Mouse (Mus musculus) retina, postnatal 1 day (tissue): ENCODE results near the gene Tbc1d21.

Source experiments
- DNase-seq: peaks from one replicate; pipeline ENCODE4 v3.0.0-alpha.2; 2012

Tbc1d21 gene

GRCm38 (mm10) chr9:58336650-58337281, 33.5 kb downstream of the Tbc1d21 start:
- DNase-seq = no peak

- DNase-seq = peak; percentile 59
These were observed 39.0 kb downstream of the Tbc1d21 start for GRCm38 (mm10) chr9:58331276-58331675.

DNA sequence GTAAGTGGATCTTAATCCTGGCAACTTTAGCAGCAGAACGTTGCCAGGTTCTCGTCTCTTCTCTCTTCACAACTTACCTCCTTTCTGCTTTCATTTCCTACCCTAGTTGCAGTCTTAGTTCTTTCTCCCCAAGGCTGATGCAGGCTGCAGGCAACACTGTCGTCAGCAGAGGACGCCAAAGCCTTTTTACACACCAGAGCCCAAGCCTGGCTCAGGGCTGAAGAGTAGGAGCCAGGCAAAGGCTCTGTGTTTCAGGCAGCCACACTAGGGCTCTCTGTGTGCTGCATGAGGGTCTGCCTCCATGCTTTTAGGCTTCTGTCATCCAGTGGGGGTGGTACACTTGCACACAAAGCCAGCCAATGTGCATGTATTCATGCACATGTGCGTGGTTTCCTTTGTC, 40.0 kb downstream of the Tbc1d21 start:
- peak; percentile 76 for DNase-seq

GRCm38 (mm10) chr9:58327382-58327781, 42.9 kb downstream of the Tbc1d21 start:
- no peak for DNase-seq

GRCm38 (mm10) chr9:58326477-58327180, 43.6 kb downstream of the Tbc1d21 start:
- DNase-seq = no peak

GRCm38 (mm10) chr9:58321681-58322080, 48.6 kb downstream of the Tbc1d21 start:
- no peak for DNase-seq

DNA sequence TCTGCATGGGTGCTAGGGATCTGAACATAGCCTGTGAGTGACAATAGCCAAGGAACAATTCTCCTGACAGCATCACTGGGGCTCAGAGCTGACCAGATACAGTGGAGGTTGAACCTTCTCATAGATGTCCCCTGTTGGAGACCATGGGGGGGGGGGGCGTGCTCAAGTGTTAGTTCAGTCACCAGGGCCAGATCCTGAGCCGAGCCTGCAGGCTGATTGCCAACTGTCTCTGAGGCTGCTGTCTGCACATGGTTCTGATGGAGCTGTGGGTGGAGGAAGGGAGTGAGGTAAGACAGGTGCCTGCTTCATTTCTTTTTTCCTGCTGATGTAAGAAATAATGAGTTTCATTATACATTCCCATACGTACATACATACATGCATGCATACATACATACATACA, 51.9 kb downstream of the Tbc1d21 start:
- DNase-seq = no peak

- DNase-seq = no peak
These were observed 52.9 kb downstream of the Tbc1d21 start for GRCm38 (mm10) chr9:58317381-58317780.

DNA sequence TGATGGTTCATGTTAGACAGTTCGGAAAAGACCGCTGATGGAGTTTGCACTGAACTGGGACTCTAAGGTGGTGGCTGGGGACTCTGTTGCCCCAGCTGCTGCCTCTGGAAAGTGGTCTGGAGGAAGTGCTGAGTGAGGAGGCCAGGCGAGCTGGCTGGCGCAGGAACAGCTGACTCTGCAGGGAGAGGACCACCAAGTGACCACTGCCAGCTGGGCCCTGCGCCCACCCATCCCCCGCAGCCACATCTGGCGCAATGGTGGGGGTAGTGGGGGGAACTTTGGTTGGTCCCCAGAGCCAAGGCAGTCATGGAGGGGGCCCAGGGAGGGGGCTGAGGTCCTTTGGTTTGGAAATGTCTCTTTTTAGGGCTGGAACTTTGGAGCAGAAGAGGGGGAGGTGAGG, 53.5 kb downstream of the Tbc1d21 start:
- no peak for DNase-seq

DNA sequence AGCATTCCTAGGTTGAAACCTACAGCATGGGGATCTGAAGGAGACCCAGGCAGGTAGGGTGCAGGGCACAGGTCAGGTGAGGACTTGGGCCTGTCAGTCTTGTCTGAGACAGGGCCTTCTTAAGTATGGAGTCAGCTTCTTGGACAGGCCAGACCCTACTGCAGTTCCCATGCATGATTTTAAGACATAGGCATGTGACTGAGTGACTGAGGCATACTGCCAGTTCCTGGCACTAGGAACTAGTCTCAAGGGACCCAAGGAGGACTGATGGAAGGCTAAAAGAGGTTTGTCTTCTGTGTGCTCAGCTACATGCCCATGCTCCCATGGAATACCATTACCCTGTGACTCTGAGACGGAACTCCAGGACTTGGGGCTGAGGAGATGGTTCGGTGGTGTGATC, 54.4 kb downstream of the Tbc1d21 start:
- no peak for DNase-seq

DNA sequence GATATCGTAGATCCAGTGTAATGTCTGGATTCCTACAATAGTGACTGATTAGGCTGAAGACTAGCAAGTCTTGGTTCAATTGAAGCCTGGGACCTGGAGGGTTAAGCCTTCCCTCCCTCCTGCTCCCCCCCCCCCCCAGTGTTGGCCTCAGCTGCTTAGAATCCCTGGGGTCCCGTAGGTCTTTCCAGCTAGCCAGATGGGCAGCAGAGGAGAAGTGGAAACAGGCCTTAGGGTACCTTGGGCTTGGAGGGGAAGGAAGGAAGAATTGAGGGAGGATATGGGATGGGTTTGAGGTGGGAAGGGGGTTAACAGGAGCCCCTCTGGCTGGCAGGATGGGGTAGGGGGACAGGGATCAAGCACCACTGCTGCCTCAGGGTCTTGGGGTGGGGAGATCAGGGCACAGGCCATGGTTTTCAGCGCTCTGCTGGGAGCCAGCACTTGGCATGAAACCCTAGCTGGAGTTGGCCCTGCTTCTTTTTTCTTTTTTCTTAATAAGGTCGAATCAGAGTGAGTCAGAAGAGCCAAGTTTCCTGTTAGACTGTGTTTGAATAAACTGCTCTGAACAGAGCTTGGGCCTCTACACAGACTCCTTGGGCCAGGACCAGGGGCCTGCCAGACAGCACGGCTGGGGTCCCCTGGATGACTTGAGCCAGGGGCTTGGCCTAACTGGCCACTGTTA, 55.4 kb downstream of the Tbc1d21 start:
- DNase-seq = peak; percentile 47

DNA sequence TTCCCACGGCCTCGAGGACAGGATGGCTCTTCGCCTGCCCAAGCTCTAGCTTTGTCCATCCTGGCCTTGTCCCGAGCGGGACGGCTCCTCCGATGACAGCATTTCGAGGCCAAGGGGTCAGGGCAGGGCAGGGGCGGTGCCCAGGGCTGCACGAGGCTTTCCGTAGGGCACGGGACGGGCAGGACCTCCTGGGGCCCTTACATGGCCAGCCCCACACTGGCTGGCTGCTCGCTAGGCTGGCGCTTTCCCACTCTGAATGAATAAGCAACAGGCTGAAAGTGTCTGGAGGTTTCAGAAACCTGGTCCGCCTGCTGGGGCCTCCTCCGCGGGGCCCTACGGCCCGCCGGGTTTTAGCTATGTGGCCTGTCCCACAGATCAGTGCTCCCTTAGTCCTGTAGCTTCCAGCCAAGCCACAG, 57.3 kb downstream of the Tbc1d21 start, which contains the start of gene Loxl1:
Loxl1 (minus strand) TSS at position 243 of the 416 bp plus-strand sequence.
- DNase-seq = peak; percentile 61

GRCm38 (mm10) chr9:58312196-58312943, 57.9 kb downstream of the Tbc1d21 start:
- DNase-seq = peak; percentile 44

DNA sequence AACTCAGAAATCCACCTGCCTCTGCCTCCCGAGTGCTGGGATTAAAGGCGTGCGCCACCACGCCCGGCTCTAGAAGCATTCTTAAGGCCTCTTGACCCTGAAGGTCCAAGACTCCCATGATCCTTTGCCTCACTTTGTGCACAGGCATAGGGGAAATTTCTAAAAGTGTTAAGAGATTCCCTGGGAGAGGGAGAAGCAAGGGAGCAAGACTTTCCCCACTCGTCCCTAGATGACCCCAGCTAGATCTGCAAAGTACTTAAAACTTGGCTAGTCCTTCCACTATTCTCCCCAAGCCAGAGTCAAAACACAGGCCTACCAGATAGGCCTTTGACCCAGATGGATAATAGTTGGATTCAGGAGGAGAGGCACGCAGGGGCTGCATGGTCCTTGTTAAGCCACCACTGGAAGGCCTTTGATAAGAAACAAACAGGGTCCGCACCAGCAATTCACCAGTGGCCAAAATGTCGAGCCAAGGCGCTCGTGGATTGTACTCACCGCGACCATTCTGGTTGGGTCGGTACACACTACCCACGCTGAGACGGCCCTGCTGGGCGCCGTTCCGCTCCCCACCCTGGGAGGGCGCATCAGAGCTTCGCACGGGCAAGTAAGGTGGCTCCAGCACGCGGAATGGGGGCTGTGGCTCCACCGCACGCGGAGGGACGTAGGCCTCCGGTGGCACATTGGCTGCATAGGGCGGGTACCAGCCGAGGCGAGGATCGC, 58.9 kb downstream of the Tbc1d21 start:
- no peak for DNase-seq

DNA sequence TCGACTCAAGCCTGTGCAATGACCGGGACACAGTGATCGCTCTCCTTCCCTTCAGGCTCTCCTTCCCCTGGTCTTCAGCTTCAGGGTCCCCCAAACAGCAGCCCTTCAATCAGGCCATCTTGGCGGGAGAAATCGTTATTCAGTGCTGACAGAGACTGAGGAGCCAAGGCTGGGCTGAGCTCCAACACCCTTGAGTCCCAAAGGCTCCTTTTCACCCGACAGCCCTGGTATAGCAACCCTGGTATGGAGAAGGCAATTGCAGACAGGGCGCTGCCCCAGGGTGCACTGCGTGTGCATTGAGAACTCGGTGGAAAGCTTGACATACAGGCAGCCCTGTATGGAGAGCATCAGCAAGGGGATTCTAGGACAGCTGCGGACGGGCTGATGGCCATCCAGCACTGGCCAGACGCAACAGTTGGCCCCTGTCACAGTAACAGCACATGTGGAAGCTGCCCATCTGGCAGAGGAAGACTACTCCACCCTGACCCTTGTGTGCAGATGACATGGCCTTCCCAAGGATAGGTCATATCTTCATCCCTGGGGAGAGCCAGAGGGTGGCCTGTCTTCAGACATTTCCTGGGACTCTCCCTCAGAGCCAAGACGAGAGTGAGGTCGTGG, 60.1 kb downstream of the Tbc1d21 start:
- no peak for DNase-seq
